Mouse (Mus musculus): Measurements from ENCODE around the gene Clca3a2. TPM values are rescaled to one million over a fixed set of nuclear protein-coding genes. Genes with fewer than 3 reads are reported as not detected.

The Clca3a2 gene
- polyA plus RNA-seq (2012; rRNA removed): not detected in 2 replicates

DNA sequence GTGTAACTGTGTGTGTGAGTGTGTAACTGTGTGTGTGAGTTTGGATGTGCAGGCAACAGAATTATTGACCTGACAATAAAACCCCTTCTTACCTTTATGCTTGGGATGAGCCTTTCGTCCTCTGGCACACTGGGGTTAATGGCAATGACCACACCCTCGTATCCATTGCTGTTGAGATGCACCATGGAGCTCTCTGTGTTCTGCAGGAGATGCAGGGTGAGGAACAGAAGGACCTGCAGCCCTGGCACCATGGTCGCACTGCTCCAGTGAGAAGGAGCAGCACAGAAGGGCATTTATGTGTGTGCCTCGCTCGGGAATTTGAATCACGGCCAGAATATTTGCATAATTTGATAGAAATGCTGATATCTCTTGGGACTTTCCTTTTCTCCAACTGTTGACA, at the start of gene Clca3a2:
Gene Clca3a2, minus strand, starts transcription at position 276 of the 400 bp plus-strand sequence.

DNA sequence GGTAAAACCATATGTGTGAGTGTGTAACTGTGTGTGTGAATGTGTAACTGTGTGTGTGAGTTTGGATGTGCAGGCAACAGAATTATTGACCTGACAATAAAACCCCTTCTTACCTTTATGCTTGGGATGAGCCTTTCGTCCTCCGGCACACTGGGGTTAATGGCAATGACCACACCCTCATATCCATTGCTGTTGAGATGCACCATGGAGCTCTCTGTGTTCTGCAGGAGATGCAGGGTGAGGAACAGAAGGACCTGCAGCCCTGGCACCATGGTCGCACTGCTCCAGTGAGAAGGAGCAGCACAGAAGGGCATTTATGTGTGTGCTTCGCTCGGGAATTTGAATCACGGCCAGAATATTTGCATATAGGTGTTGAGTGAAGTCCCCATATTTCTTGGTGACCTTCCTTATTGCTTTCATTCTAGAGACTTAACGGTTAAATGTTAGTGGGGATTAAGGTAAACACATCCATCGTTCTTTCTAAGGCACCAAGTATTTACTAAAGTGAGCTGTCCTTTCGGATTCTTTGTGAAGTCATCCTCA, 29.8 kb upstream of the Clca3a2 start, which contains the start of gene Clca3b:
Gene Clca3b, minus strand, starts transcription at position 344 of the 543 bp plus-strand sequence.

DNA sequence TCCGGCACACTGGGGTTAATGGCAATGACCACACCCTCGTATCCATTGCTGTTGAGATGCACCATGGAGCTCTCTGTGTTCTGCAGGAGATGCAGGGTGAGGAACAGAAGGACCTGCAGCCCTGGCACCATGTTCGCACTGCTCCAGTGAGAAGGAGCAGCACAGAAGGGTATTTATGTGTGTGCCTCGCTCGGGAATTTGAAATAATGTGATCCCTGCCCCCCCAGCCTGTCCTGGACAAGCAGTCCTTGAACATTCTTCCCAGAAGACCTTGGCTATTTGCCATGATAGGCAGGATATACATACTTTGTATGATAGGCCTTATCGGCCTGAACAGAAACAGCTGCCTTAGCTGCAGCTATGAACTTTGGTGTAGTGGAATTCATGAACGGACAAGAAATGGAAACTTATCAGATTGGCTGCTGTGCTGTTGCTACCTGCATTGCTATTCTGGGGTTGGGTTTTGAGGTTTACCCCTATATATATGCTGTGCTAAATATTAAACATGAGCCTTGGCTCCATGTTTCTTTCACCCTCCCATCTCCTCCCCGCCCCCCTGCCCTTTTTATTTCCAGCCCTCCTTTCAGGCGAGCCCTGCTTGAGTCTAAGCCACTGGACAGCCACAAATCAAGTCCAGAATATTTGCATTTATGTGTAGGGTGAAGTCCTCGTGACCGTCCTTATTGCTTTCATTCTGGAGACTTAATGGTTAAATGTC, 58.5 kb downstream of the Clca3a2 start, which contains the start of gene Clca3a1:
Gene Clca3a1, minus strand, starts transcription at position 386 of the 718 bp plus-strand sequence.

Other genes starting within 250 kb of the Clca3a2 start
- gene Hs2st1, start 249.3 kb downstream of the Clca3a2 start, polyA plus RNA-seq (2012; rRNA removed): 2.7 and 3.0 TPM in 2 replicates
- gene Selenof, start 249.2 kb downstream of the Clca3a2 start, polyA plus RNA-seq (2012; rRNA removed): 144 and 174 TPM in 2 replicates
- gene Sh3glb1, start 99.2 kb downstream of the Clca3a2 start, polyA plus RNA-seq (2012; rRNA removed): 8.7 and 14.3 TPM in 2 replicates
- 5.5 and 6.9 TPM in 2 replicates for gene Clca3a1, start 58.5 kb downstream of the Clca3a2 start, polyA plus RNA-seq (2012; rRNA removed)
- not detected in 2 replicates for gene Clca3b, start 29.9 kb upstream of the Clca3a2 start, polyA plus RNA-seq (2012; rRNA removed)
- gene Clca4b, start 113.0 kb upstream of the Clca3a2 start, polyA plus RNA-seq (2012; rRNA removed): not detected in 2 replicates
- gene Clca4a, start 155.6 kb upstream of the Clca3a2 start, polyA plus RNA-seq (2012; rRNA removed): not detected in 2 replicates
- not detected in 2 replicates for gene Clca1, start 213.3 kb upstream of the Clca3a2 start, polyA plus RNA-seq (2012; rRNA removed)